Mouse (Mus musculus) kidney, adult 2 months (tissue): ENCODE data around the gene Fgfr4. TPM values are rescaled to one million over a fixed set of nuclear protein-coding genes. Genes with fewer than 3 reads are reported as not detected.

Source experiments
- DNase-seq: peaks from one replicate; pipeline ENCODE4 v3.0.0; 2021
- H3K27ac ChIP-seq: fragments of 200-500 bp; 2 replicates; pipeline ENCODE4 v1.5.1; 2012; ENCODE audit warnings: low read depth, low read length, control low read depth, inconsistent platforms; ENCODE audit not compliant: insufficient read depth
- H3K27me3 ChIP-seq: fragments of 200-500 bp; replicated peaks from 2 replicates; pipeline ENCODE4 v1.6.1; 2012; ENCODE audit warnings: mild to moderate bottlenecking, moderate library complexity, low read length, inconsistent platforms; ENCODE audit not compliant: control insufficient read depth, insufficient read depth
- H3K36me3 ChIP-seq: fragments of 200-500 bp; 2 replicates; pipeline ENCODE4 v1.6.1; 2012; ENCODE audit warnings: mild to moderate bottlenecking, moderate library complexity, low read length, inconsistent platforms; ENCODE audit not compliant: control insufficient read depth, insufficient read depth
- H3K4me1 ChIP-seq: fragments of 200-500 bp; 2 replicates; pipeline ENCODE4 v1.6.1; 2011; ENCODE audit warnings: low read length; ENCODE audit not compliant: control insufficient read depth, insufficient read depth
- H3K4me3 ChIP-seq: fragments of 200-500 bp; 2 replicates; pipeline ENCODE4 v1.5.1; 2011; ENCODE audit warnings: mild to moderate bottlenecking, low read depth, low read length, control low read depth; ENCODE audit not compliant: insufficient read depth
- CTCF ChIP-seq: fragments of 200-500 bp; conservative IDR thresholded peaks from 2 replicates; pipeline ENCODE4 v1.5.1; 2011; ENCODE audit warnings: low read depth, mild to moderate bottlenecking, control low read depth, low read length, moderate library complexity, mixed read lengths; ENCODE audit not compliant: insufficient read depth, insufficient read length
- POLR2A ChIP-seq: fragments of 200-500 bp; IDR thresholded peaks from one replicate; pipeline ENCODE4 v1.6.1; 2011; ENCODE audit warnings: low read depth, low read length, control low read depth
- WGBS: fragments of 180-500 bp; shearing (Covaris S2); methylation state at CpG from one replicate; pipeline ENCODE4 v1.1.7; 2018; 5-methylcytosine and 5-hydroxymethylcytosine counted together
- polyA plus RNA-seq: library from polyadenylated mRNA; depleted of rRNA; stranded (reverse); fragments of >200 nt; gene quantifications from 2 replicates; pipeline ENCODE4 v1.2.3, GENCODE M21; 2012

The Fgfr4 gene
- polyA plus RNA-seq, 1 experiment = 35.3 TPM

DNA sequence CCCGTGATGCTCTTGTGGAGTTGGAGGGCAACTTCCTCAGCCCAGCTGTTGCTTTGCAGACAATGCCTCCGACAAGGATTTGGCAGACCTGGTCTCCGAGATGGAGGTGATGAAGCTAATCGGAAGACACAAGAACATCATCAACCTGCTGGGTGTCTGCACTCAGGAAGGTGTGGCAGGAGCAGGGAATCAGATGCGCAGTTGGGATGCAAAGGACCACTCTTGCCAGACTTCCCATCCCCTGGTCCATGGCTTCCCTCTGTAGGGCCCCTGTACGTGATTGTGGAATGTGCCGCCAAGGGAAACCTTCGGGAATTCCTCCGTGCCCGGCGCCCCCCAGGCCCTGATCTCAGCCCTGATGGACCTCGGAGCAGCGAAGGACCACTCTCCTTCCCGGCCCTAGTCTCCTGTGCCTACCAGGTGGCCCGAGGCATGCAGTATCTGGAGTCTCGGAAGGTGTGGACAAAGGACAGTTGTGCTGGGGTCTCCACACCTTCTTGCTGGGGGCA lies 13.4 kb downstream of the Fgfr4 start:
- WGBS = 97% methylated on average over 16 of the region's 16 CpGs
- TF ChIP-seq CTCF (no peak), POLR2A (no peak)

DNA sequence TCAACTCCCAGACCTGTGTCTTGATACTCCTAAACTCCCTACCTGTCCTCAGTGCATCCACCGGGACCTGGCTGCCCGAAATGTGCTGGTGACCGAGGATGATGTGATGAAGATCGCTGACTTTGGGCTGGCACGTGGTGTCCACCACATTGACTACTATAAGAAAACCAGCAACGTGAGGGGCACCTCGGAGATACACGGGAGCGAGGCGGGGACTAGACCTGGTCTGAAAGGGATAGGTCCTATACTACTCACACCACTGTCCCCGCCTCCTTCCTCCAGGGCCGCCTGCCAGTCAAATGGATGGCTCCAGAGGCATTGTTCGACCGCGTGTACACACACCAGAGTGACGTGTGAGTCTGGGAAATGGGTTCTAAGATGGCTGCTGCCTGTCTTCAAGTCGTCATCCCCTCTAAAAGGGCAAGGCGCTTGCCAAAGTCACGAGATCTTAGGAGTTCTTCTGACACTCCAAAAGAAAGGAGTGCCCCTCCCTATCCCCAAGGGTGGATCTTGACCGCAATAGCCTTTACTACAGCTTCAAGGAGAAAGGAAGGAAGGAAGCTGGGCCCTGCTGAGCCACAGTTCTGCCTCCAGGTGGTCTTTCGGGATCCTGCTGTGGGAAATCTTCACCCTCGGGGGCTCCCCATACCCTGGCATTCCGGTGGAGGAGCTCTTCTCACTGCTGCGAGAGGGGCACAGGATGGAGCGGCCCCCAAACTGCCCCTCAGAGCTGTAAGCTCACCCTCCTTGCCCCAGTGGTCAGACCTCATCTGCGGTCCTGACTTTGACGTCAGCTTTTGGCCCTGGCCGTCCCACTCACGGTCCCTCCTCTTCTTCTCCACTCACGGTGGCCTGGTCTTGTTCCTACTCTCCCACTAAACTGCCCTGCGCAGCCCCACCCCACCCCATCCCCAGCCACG lies 14.6 kb downstream of the Fgfr4 start:
- 83% methylated on average over 32 of the region's 32 CpGs for WGBS
- no peak for DNase-seq
- peak overlapping the region; percentile 40; the same call in 1 of the 2 replicates for H3K27ac ChIP-seq
- TF ChIP-seq POLR2A (no peak), CTCF (no peak)
- no peaks in the 10 kb centered on the region for H3K36me3 ChIP-seq
- H3K4me1 ChIP-seq = peaks cover 22% of the 10 kb centered on the region
- H3K27me3 ChIP-seq = no peaks in the 10 kb centered on the region
- no peak overlapping the region for H3K4me3 ChIP-seq

More for the DNA sequence above, 13.4 kb downstream of the Fgfr4 start:
- H3K36me3 ChIP-seq = no peaks in the 10 kb centered on the region
- no peak overlapping the region for H3K27ac ChIP-seq
- H3K4me1 ChIP-seq = peaks cover 14% of the 10 kb centered on the region
- no peak for DNase-seq
- no peaks in the 10 kb centered on the region for H3K27me3 ChIP-seq
- no peak overlapping the region for H3K4me3 ChIP-seq

DNA sequence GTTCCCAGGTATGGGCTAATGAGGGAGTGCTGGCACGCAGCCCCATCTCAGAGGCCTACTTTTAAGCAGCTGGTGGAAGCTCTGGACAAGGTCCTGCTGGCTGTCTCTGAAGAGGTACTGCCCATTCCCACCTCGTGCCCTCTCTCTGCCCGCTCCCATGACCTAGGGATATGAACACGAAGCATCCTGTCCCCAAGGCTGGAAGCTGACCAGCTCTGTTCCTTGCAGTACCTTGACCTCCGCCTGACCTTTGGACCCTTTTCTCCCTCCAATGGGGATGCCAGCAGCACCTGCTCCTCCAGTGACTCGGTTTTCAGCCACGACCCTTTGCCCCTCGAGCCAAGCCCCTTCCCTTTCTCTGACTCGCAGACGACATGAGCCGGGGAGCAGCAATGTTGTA lies 15.4 kb downstream of the Fgfr4 start:
- no peak overlapping the region for H3K4me3 ChIP-seq
- peak overlapping the region; percentile 78 for H3K27ac ChIP-seq
- 63% methylated on average over 11 of the region's 11 CpGs for WGBS
- peaks cover 26% of the 10 kb centered on the region for H3K4me1 ChIP-seq
- no peaks in the 10 kb centered on the region for H3K36me3 ChIP-seq
- no peaks in the 10 kb centered on the region for H3K27me3 ChIP-seq
- DNase-seq = peak; percentile 80
- no peak for TF ChIP-seq POLR2A

DNA sequence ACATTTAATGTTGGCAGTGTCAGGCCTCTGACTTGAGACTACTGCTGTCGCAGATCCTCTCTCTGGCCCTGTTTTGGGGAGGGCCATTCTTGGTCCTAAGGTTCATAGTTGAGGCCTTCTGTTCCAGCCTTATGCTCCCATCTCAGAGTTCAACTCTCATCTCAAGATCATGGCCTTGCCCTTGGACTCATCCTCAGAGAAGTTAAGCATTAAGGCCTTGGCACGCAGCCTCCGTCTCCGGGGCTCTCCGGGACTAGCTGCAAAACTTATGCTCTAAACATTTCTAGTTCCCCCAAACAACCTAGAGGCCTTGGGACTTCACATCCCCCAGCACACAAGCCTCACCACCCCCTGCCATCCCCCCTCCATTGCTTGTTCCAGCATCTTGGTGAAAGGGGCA lies 15.8 kb downstream of the Fgfr4 start:
- no peak overlapping the region for H3K4me3 ChIP-seq
- H3K27me3 ChIP-seq = no peaks in the 10 kb centered on the region
- DNase-seq = peak; percentile 86
- H3K27ac ChIP-seq = peak overlapping the region; percentile 78
- 63% methylated on average over 5 of the region's 5 CpGs for WGBS
- H3K4me1 ChIP-seq = peaks cover 26% of the 10 kb centered on the region
- H3K36me3 ChIP-seq = no peaks in the 10 kb centered on the region
- TF ChIP-seq CTCF (no peak), POLR2A (no peak)

DNA sequence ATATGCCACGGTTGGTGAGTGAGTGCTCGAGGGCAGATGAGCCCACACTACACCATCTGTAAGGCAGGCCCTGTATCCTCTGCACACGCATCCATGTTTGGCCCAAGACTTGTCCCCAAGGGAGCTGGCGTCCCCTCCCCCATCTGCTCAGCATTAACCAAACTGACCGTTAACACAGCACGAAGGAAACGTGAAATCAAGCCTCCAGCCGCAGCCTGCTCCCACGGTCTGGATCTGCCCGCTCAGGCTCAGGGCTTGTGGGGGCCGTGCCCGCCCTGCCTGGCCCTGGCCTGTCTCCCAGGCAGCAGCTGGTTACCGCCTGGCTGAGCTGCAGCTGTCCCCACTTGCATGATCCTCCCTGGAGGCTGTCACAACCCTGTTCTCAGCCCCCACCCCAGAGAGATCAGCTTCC lies 16.5 kb downstream of the Fgfr4 start:
- WGBS = 43% methylated on average over 13 of the region's 13 CpGs
- Histone ChIP-seq H3K36me3 (no peaks in the 10 kb centered on the region), H3K27ac (peak overlapping the region; percentile 55), H3K4me1 (peaks cover 26% of the 10 kb centered on the region), H3K4me3 (no peak overlapping the region), H3K27me3 (no peaks in the 10 kb centered on the region)
- no peak for TF ChIP-seq CTCF
- no peak for TF ChIP-seq POLR2A
- DNase-seq = peak; percentile 79

DNA sequence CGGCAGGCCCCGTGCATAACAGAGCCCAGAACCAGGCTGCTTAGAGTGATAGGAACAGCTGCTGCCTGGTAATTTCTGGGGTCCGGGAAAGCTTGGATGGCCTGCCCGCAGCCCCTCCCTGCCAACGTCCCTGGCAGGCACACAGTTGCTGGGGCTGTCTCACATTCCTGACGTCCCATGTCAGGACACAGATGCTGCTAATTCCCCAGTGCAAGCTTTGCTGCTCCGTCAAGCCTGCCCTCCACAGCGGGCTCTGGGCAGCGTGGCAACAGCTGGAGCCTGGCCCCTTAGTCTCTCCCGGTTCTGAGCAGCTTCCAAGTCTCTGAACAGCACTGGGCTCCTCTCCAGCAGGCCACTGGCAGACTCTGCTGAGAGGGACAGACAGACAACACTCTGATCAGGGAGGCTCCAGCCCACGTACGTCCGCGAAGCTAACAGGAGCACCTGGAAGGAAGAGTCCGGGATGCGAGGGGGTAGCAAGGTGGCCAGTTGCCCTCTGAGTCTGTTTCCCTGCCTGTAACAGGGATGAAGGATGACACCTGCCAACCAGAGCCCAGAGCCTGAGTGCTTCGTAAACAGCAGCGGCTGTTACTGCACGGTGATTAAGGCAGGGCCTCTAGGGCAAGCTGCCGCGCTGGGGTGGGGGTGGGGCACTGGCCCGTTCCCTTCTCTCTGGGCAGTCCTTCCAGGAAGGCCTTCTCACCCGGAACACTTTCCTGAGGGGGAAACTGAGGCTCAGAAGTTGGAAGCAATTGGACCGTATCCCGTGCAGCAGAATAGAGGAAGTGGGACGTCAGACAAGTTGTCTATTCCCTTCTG lies 19.3 kb downstream of the Fgfr4 start:
- Histone ChIP-seq H3K27ac (0 out of 2 replicates have a peak overlapping the region, but pooled peaks have one; percentile 10), H3K4me1 (peaks cover 26% of the 10 kb centered on the region), H3K4me3 (peak overlapping the region; percentile 25; the same call in 1 of the 2 replicates), H3K27me3 (no peaks in the 10 kb centered on the region), H3K36me3 (no peaks in the 10 kb centered on the region)
- WGBS = 16% methylated on average over 26 of the region's 26 CpGs
- TF ChIP-seq CTCF = no peak
- no peak for TF ChIP-seq POLR2A
- peak; percentile 73 for DNase-seq

DNA sequence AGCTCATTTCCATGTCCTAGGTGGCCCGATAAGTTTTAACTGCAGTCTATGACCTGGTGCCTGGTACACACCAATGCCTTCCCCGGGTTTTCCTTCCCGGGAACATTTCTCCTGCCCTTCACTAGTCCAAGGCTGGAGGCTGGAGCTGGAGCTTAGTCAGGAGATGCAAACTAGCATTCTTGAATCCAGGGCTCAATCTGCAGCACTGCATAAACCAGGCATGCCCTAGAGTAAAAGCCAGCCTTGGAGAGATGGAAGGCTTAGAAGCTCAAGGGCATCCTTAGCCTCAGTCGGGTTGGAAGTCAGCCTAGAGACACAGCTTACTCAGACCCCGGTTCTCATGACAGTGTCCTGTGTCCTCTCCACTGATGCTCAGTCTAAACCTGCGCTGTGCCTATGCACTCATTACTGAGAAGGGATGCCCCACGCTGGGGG lies 19.9 kb downstream of the Fgfr4 start:
- DNase-seq = no peak
- Histone ChIP-seq H3K27me3 (no peaks in the 10 kb centered on the region), H3K27ac (no peak overlapping the region), H3K4me3 (no peak overlapping the region), H3K4me1 (peaks cover 26% of the 10 kb centered on the region), H3K36me3 (no peaks in the 10 kb centered on the region)
- TF ChIP-seq POLR2A (no peak), CTCF (no peak)
- 46% methylated on average over 7 of the region's 7 CpGs for WGBS
